Mouse (Mus musculus) ES-E14 (cell line): ENCODE measurements around the gene E2f2.

Experiments used
- MAFK ChIP-seq: IDR thresholded peaks from 2 replicates; pipeline ENCODE4 v1.6.1; 2014; ENCODE audit warnings: mild to moderate bottlenecking, low read depth, low read length, inconsistent platforms; ENCODE audit not compliant: insufficient read depth
- ZC3H11A ChIP-seq: IDR thresholded peaks from 2 replicates; pipeline ENCODE4 v1.6.1; 2012; ENCODE audit warnings: low read depth, mild to moderate bottlenecking, inconsistent platforms, low read length, borderline replicate concordance
- ZNF384 ChIP-seq: IDR thresholded peaks from 2 replicates; pipeline ENCODE4 v1.6.1; 2012; ENCODE audit warnings: low read depth, low read length, inconsistent platforms

- no peak for TF ChIP-seq ZNF384
- no peak for TF ChIP-seq ZC3H11A
- no peak for TF ChIP-seq MAFK
These were observed 27.9 kb upstream of the E2f2 start for GRCm38 (mm10) chr4:136144126-136144926.
